ENCODE assay signal across 31 mouse cellular contexts in genomic region chr14:54264231-54264630, GRCm38 (mm10). TPM values are rescaled to one million over a fixed set of nuclear protein-coding genes. Genes with fewer than 3 reads are reported as not detected.
"Had no signal": no experiment of that assay in that cellular context is flagged by ENCODE, and none has a peak within 500 bp of the region (broad histone marks: within the 10 kb centered on the region; RNA-seq: fewer than 3 reads in every experiment).

No protein-coding gene starts in this region.

- H3K27ac ChIP-seq: left cerebral cortex, adult 2 months; liver, embryonic 13.5 days had no signal

- H3K4me2 ChIP-seq: liver, embryonic 13.5 days; midbrain, embryonic 11.5 days had no signal

- H3K9ac ChIP-seq: liver, embryonic 13.5 days had no signal

- H3K9me3 ChIP-seq: liver, embryonic 13.5 days had no signal

- DNase-seq: kidney, postnatal 10 days; kidney, postnatal 36 days; layer of hippocampus, postnatal 36 days; liver, embryonic 13.5 days; lung, adult 2 months; lung, postnatal 14 days; lung, postnatal 4 days; midbrain, embryonic 14.5 days; thymus, adult 18-20 months; thymus, postnatal 36 days had no signal

- H3K4me3 ChIP-seq: left cerebral cortex, adult 2 months; liver, embryonic 13.5 days had no signal

- H3K27me3 ChIP-seq: liver, embryonic 13.5 days had no signal

RNA-seq across cellular contexts. Expression of gene Olfr49, which starts 20.5 kb away (rescaled TPM):
- total RNA-seq: layer of hippocampus, adult 8-10 months; layer of hippocampus, postnatal 10 days; layer of hippocampus, postnatal 36 days; left cerebral cortex, adult 2 months; left cerebral cortex, postnatal 10 days; left cerebral cortex, postnatal 36 days; liver, adult 2 months; megakaryocyte progenitor cell, adult 5-6 weeks; megakaryocyte-erythroid progenitor cell, adult 5-6 weeks; midbrain, postnatal 0 days had no signal
- polyA plus RNA-seq: limb, embryonic 11.5 days; limb, embryonic 14.5 days; liver, adult 2 months; liver, embryonic 13.5 days; liver, embryonic 16.5 days; lung, adult 2 months; lung, embryonic 16.5 days; midbrain, embryonic 11.5 days; midbrain, embryonic 14.5 days; midbrain, postnatal 0 days; neural tube, embryonic 11.5 days; neural tube, embryonic 14.5 days; small intestine, adult 2 months; spleen, adult 2 months; stomach, embryonic 16.5 days; testis, adult 2 months; urinary bladder, adult 2 months had no signal
